30 mouse cellular contexts compared by ENCODE assay signal in the genomic region with DNA sequence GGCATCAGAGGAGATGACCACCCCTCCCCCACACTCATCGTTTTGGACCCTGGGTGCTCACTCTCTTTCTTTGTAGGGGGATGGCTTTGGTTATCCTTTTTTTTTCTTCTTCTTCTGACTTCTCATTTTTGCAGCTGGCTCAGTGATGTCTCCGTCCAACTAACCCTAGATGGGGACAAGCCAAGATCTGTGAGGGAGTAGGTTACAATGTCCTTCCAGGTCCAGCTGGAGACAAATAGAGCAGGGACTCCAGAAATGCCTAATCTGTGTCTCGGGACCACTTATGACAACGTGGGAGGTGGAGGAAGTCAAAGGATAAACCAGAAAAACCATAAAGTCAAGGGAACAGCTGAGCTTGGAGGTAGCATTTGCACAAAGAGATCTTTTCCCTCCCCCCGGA. TPM values are rescaled to one million over a fixed set of nuclear protein-coding genes. Genes with fewer than 3 reads are reported as not detected.
DNase-seq lines count a peak whose midpoint lies in the region; ATAC-seq lines count a peak whose summit lies in the region.
"Had no signal": no experiment of that assay in that cellular context is flagged by ENCODE, and none has a peak within 500 bp of the region (broad histone marks: within the 10 kb centered on the region; RNA-seq: fewer than 3 reads in every experiment).

No protein-coding gene starts in this region.

- no peaks in the 10 kb centered on the region for H3K36me3 ChIP-seq in heart, embryonic 11.5 days (ENCODE audit: control insufficient read depth, insufficient read depth, low read length)
- H3K36me3 ChIP-seq: embryonic facial prominence, embryonic 13.5 days; embryonic facial prominence, embryonic 15.5 days; forebrain, embryonic 10.5 days; forebrain, embryonic 12.5 days; G1E had no signal

- no peak overlapping the region for H3K27ac ChIP-seq in heart, embryonic 11.5 days (ENCODE audit: low read depth, low read length)
- H3K27ac ChIP-seq: embryonic facial prominence, embryonic 13.5 days; embryonic facial prominence, embryonic 15.5 days; forebrain, embryonic 10.5 days; forebrain, embryonic 12.5 days had no signal

- peak; percentile 46 for DNase-seq in gastrocnemius, adult 18-20 months (ENCODE audit: low spot score)
- DNase-seq in gastrocnemius, postnatal 4 days (ENCODE audit: low spot score in 2 of 2), result no peak
- DNase-seq in gastrocnemius, postnatal 25 days, result peak; percentile 22
- no peak for DNase-seq in gastrocnemius, postnatal 10 days
- DNase-seq in heart, adult 9 months (ENCODE audit: low spot score in 2 of 2), result peak; percentile 19 to 27
- DNase-seq: adrenal gland, adult 2 months; adrenal gland, postnatal 10 days; adrenal gland, postnatal 25 days; B cell, adult 2 months; cerebellum, adult 11 months; cerebellum, adult 18-20 months; cerebellum, adult 8-10 months; cerebellum, adult 9-11 months; cerebellum, postnatal 14 days; cerebellum, postnatal 36 days; embryo, embryonic 11 days had no signal

- H3K9ac ChIP-seq in heart, embryonic 11.5 days (ENCODE audit: low read depth, low read length), result no peak overlapping the region
- H3K9ac ChIP-seq: embryonic facial prominence, embryonic 13.5 days; embryonic facial prominence, embryonic 15.5 days; forebrain, embryonic 12.5 days had no signal

- no peak for ATAC-seq in heart, embryonic 11.5 days (replicated peaks; ENCODE audit: insufficient number of reproducible peaks, low FRiP score, low TSS enrichment)
- ATAC-seq: activated CD4-positive, CD25-positive, alpha-beta regulatory T cell, adult 4 months; CD4-positive, CD25-positive, alpha-beta regulatory T cell, adult 4 months; forebrain, embryonic 14.5 days; forebrain, embryonic 16.5 days; Patski had no signal

- WGBS in heart, embryonic 11.5 days (ENCODE audit: insufficient replicate concordance), result 76% methylated on average over 5 of the region's 5 CpGs

- H3K9me3 ChIP-seq in heart, embryonic 11.5 days (replicated peaks; ENCODE audit: control insufficient read depth, low read length), result 0 out of 2 replicates have a peak, but pooled peaks cover 2% of the 10 kb centered on the region
- H3K9me3 ChIP-seq: embryonic facial prominence, embryonic 13.5 days; embryonic facial prominence, embryonic 15.5 days; forebrain, embryonic 12.5 days had no signal

- H3K4me2 ChIP-seq in heart, embryonic 11.5 days, result no peak overlapping the region
- H3K4me2 ChIP-seq: embryonic facial prominence, embryonic 13.5 days; embryonic facial prominence, embryonic 15.5 days; forebrain, embryonic 12.5 days had no signal

- H3K4me3 ChIP-seq in heart, embryonic 11.5 days (ENCODE audit: low read depth, low read length), result no peak overlapping the region
- H3K4me3 ChIP-seq: embryonic facial prominence, embryonic 13.5 days; embryonic facial prominence, embryonic 15.5 days; erythroblast, embryonic 14.5 days; forebrain, embryonic 10.5 days; forebrain, embryonic 12.5 days had no signal

- H3K27me3 ChIP-seq in heart, embryonic 11.5 days (ENCODE audit: control insufficient read depth, insufficient read depth, low read length), result peaks cover 3% of the 10 kb centered on the region; the same call in 1 of the 2 replicates
- H3K27me3 ChIP-seq: CH12.LX; embryonic facial prominence, embryonic 13.5 days; embryonic facial prominence, embryonic 15.5 days; forebrain, embryonic 12.5 days; Patski had no signal

- no peaks in the 10 kb centered on the region for H3K4me1 ChIP-seq in heart, embryonic 11.5 days (ENCODE audit: control insufficient read depth, insufficient read depth, low read length)

RNA-seq across cellular contexts. Expression of a gene that starts 14.4 kb away (rescaled TPM):
- 1 to 10 TPM; 1.6 to 2.7 TPM for total RNA-seq in gastrocnemius, adult 18-20 months (2021)
- 1 to 10 TPM; 3.1 to 4.0 TPM for total RNA-seq in gastrocnemius, postnatal 4 days (2021)
- 1 to 10 TPM; 1.4 to 2.3 TPM for total RNA-seq in gastrocnemius, postnatal 25 days (2021)
- 1 to 10 TPM; 2.1 to 2.7 TPM for total RNA-seq in gastrocnemius, postnatal 10 days (2021)
- polyA plus RNA-seq in heart, embryonic 11.5 days (2014; fragmentation: Nextera tagmentation; extraction: Ambion mirVana), result 42.6 and 44.3 TPM in 2 replicates
- total RNA-seq: CH12.LX; common myeloid progenitor, adult 5-6 weeks had no signal
- polyA plus RNA-seq: activated CD4-positive, CD25-positive, alpha-beta regulatory T cell, adult 4 months; CD4-positive, CD25-positive, alpha-beta regulatory T cell, adult 4 months; erythroblast, embryonic 14.5 days; G1E had no signal

Comparison
In these comparisons a context has a peak if more than half of its experiments do, and no peak if none do; other contexts are left out.
1. DNase-seq: peak in gastrocnemius, adult 18-20 months (single experiment), gastrocnemius, postnatal 25 days (single experiment) and heart, adult 9 months (2 of 2); none in gastrocnemius, postnatal 4 days (0 of 2) and gastrocnemius, postnatal 10 days (single experiment).